Mouse (Mus musculus) mesoderm, embryonic 11.5 days (tissue): ENCODE results near the gene Cox18.
"Not testable (repeated sequence)": the region's sequence is repeated elsewhere in the genome, so short reads cannot be mapped to it uniquely, and the experiment has no call there.

Experiments
- DNase-seq: peaks from one replicate; pipeline ENCODE4 v3.0.0-alpha.2; 2012; ENCODE audit warnings: low read depth, low spot score

The Cox18 gene

GRCm38 (mm10) chr5:90223534-90224381 lies at the start of gene Cox18:
Gene Cox18, minus strand, starts transcription at chr5:90224001.
- DNase-seq, result peak; percentile 100

DNA sequence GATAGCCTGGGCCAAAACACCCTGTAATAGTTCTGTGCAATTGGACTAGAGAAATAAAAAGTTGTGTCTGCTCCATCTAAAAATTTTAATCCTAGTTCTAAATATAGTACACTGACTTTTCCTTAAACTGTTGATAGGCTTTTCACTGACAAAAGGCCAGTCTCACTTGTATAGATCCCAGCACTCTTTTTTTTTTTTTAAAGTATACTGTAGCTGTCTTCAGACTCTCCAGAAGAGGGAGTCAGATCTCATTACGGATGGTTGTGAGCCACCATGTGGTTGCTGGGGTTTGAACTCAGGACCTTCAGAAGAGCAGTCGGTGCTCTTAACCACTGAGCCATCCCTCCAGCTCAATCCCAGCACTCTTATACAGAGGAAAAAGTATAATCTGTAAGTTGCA lies 38.4 kb upstream of the Cox18 start:
- DNase-seq, result not testable (repeated sequence)

- no peak for DNase-seq
Observed at GRCm38 (mm10) chr5:90257023-90257422, 33.2 kb upstream of the Cox18 start.

DNA sequence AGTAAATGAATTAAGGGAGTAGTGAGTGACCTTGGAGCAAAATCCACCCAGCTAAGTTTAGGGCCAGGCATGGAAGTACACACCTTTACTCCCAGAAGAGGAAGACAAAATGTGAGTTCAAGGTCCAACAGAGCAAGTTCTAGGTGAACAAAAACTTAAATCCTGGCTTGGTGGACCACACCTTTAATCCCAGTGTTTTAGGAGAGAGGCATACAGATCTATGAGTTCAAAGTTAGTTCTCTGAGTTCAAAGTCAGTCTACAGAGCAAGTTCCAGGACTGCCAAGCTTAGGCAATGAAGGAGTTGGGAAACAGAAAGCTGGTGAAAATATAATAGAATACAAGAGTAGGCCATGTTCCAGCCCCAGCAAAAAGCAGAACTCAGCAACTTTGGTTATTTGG lies 23.7 kb upstream of the Cox18 start:
- DNase-seq, result no peak

DNA sequence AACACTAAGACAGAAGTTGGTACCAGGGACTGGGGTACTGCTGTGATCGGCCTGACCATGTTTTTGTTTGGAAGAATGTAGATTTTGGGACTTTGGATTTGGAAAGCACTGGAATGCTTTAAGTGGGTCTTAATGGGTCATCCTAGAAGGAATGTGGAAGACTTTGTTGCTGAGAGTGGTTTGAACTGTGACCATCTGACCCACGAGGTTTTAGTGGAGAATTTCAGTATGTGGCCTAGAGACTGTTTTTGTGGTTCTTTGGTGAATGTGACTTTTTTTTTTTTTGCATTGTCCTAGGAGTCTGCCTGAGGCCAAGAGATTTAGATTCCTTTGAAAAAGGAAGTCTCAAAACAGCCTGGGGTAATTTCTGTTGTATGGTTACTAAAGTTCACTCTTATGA lies 23.2 kb upstream of the Cox18 start:
- no peak for DNase-seq

DNA sequence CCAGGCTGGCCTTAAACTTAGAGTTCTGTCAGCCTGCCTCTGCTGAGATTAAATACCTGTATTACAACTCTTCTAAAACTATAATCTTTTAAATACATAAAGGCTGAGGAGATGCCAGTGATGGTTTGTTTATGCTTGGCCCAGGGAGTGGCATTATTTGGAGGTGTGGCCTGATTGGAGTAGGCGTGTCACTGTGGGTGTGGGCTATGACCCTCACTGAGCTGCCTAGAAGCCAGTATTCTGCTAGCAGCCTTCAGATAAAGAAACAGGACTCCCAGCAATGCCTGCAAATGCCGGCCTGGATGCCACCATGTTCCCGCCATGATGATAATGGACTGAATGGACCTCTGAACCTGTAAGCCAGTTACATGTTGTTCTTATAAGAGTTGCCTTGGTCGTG lies 22.8 kb upstream of the Cox18 start:
- no peak for DNase-seq

- DNase-seq, result no peak
Observed at GRCm38 (mm10) chr5:90245416-90245815, 21.6 kb upstream of the Cox18 start.

DNA sequence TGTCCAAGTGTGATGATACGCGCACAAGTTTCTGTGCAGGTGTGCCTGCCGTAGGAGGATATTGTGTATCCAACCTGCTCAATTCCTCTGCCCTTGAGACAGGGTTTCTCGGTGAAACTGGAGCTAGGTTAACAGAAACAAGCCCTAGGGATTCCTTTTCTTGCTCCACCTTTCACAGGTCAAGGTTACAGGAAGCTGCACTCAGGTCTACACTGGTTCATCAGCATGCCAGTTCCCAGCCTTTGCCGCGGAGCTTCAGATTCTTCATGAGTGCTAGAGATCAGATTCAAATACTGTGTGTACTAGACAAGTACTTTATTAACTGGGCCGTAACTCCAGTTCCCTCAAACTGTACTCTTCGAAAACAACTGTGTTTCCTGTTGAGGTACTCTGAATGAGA lies 11.4 kb upstream of the Cox18 start:
- DNase-seq, result no peak

GRCm38 (mm10) chr5:90233305-90233704 lies 9.5 kb upstream of the Cox18 start:
- no peak for DNase-seq

DNA sequence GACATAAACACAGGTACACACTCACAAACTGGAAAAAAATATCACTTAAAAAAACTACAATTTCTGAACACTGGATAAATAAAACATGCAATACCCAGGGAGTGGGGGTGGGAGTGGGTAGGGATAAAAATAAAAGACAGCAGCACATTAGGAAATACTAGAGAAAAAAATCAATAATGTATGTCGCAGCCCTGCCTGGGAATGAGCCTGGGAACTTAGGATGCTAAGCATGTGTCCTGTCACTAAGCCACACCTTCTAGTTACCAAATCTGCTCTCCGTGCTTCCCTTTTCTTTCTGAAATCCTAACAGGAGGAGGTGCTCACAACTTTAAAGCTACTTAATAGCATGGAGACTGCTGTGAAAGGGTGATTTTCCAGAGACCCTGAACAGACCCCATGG lies 6.0 kb upstream of the Cox18 start:
- DNase-seq, result no peak

GRCm38 (mm10) chr5:90226696-90227095 lies 2.9 kb upstream of the Cox18 start:
- DNase-seq, result no peak

- no peak for DNase-seq
Observed at GRCm38 (mm10) chr5:90224730-90225129, 929 bp upstream of the Cox18 start.

GRCm38 (mm10) chr5:90222937-90223336 lies 864 bp downstream of the Cox18 start:
- no peak for DNase-seq

GRCm38 (mm10) chr5:90217791-90218190 lies 6.0 kb downstream of the Cox18 start:
- DNase-seq, result no peak

GRCm38 (mm10) chr5:90217226-90217625 lies 6.6 kb downstream of the Cox18 start:
- DNase-seq, result no peak

DNA sequence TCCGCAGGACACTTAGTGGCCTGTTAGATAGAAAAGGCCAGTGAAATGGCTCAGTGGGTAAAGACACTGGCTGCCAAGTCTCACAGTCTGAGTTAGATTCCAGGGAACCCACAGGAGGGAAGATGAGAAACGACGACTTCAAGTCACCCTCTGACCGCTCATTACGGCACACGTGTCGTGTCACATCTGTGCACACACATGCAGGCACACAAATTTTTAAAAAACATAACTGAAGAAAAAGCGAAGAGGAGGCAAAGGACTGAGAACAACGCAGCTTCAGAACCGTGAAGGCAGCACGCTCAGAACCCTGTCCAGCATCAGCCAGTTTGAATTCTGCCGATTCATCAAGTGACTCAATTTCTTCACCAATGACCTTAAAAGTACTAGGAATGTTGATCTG lies 10.4 kb downstream of the Cox18 start:
- no peak for DNase-seq

DNA sequence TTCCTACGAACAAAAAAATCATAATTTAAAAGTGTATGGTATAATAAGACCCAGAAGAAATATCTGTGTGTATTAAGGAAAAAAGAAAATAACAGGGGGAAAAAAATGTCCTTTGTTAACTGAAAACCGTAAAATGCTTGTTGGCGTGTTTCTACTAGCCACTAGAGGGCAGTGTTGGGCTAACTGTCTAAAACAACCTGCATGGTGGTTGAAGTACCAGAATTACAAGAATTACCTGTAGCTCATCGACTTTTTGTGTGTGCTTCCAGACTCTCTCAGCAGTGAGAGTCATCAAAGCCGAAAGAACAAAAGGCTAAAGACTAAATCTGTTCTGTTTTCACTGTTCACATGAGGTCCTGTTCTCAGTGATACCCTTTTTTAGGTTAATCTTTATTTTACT lies 20.6 kb downstream of the Cox18 start:
- peak; percentile 74 for DNase-seq

- no peak for DNase-seq
Observed at GRCm38 (mm10) chr5:90202447-90203117, 21.2 kb downstream of the Cox18 start.

GRCm38 (mm10) chr5:90199922-90200632 lies 23.7 kb downstream of the Cox18 start:
- no peak for DNase-seq

GRCm38 (mm10) chr5:90194831-90195230 lies 29.0 kb downstream of the Cox18 start:
- DNase-seq, result peak; percentile 65

DNA sequence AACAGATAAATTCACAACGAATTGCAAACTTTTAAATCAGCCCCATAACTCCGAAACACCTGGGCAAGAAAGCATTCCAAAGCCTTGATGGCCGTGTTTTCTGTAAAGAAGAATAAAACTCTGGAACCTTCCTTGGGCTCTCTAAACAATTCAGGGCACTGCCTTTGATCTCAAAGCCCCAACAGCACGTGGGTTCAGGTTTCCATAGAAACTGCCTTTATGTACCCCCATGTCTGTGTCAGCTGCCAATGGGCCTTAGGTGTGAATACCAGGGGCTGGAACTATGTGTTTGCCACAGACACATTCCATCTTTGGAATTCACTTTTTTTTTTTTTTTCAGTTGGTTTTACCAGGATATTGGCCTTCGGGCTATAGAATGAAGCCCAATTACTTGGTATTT lies 41.0 kb downstream of the Cox18 start:
- DNase-seq, result no peak

DNA sequence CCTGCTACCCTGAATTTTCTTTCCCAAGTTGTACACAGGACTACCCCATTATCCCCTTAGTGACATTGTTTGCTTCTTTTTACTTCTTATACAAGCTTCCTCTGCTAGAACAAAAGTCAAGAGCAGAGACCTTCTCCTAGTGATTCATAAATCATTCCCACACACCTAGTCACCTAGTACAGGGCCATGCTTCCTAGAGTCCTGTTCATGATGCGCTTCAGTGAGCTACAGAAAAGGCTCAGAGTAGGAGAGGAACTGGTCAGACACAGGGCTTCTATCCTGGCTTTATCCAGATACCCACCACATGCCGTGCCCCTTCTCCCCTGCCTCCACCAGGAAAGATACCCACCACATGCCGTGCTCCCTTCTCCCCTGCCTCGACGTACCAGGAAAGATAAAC lies 44.7 kb downstream of the Cox18 start:
- no peak for DNase-seq

DNA sequence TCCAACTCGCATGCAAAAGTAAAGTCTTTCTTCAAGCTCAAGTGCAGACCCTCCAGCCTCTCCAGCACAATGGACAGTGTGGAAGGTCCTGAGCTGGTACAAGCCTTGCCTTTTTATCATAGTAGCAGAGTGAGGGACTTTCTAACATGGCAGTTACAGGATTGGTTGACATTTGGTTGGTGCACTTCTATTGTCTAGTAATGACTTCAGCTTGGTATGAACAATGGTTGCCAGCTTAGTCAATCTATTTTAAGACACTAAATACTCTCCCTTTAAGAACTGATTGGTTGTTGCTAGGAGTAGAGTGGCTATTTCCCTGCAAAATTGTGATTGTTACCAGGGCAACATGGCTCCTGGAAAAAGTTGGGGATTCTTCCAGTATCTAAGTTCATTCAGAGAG lies 45.7 kb downstream of the Cox18 start:
- no peak for DNase-seq
